ENCODE assay signal across 31 mouse cellular contexts in genomic region chr4:111085330-111085729, GRCm38 (mm10).
"Had no signal": no experiment of that assay in that cellular context is flagged by ENCODE, and none has a peak within 500 bp of the region (broad histone marks: within the 10 kb centered on the region; RNA-seq: fewer than 3 reads in every experiment).

No protein-coding gene starts in this region.

- H3K9ac ChIP-seq: heart, embryonic 12.5 days; heart, embryonic 13.5 days; heart, embryonic 15.5 days; hindbrain, embryonic 12.5 days; hindbrain, embryonic 13.5 days; hindbrain, embryonic 14.5 days; hindbrain, embryonic 15.5 days; intestine, embryonic 15.5 days; kidney, embryonic 15.5 days had no signal

- DNase-seq: heart, postnatal 10 days; heart, postnatal 14 days; heart, postnatal 36 days; heart, postnatal 4 days; kidney, adult 11 months; kidney, adult 18-20 months; kidney, adult 2 months; kidney, adult 9 months; kidney, postnatal 10 days; kidney, postnatal 14 days; kidney, postnatal 25 days; kidney, postnatal 36 days; kidney, postnatal 4 days; layer of hippocampus, adult 9-11 months; layer of hippocampus, postnatal 36 days had no signal

- H3K27me3 ChIP-seq: heart, embryonic 12.5 days; heart, embryonic 13.5 days; heart, embryonic 15.5 days; hindbrain, embryonic 12.5 days; hindbrain, embryonic 13.5 days; hindbrain, embryonic 15.5 days; intestine, embryonic 15.5 days; kidney, embryonic 15.5 days had no signal

- H3K4me2 ChIP-seq: heart, embryonic 11.5 days; heart, embryonic 12.5 days; heart, embryonic 13.5 days; heart, embryonic 15.5 days; hindbrain, embryonic 12.5 days; hindbrain, embryonic 13.5 days; hindbrain, embryonic 14.5 days; hindbrain, embryonic 15.5 days; intestine, embryonic 15.5 days; kidney, embryonic 15.5 days had no signal

- H3K36me3 ChIP-seq: heart, embryonic 10.5 days; heart, embryonic 12.5 days; heart, embryonic 13.5 days; heart, embryonic 15.5 days; hindbrain, embryonic 10.5 days; hindbrain, embryonic 12.5 days; hindbrain, embryonic 13.5 days; hindbrain, embryonic 15.5 days; intestine, embryonic 15.5 days; kidney, embryonic 15.5 days had no signal

- H3K27ac ChIP-seq: heart, embryonic 10.5 days; heart, embryonic 13.5 days; heart, embryonic 15.5 days; hindbrain, embryonic 10.5 days; hindbrain, embryonic 12.5 days; hindbrain, embryonic 13.5 days; hindbrain, embryonic 14.5 days; hindbrain, embryonic 15.5 days; hindbrain, postnatal 0 days; intestine, embryonic 15.5 days; kidney, embryonic 15.5 days; kidney, postnatal 0 days; layer of hippocampus, adult 2 months; left cerebral cortex, adult 2 months had no signal

- H3K4me3 ChIP-seq: heart, embryonic 10.5 days; heart, embryonic 12.5 days; heart, embryonic 13.5 days; heart, embryonic 15.5 days; hindbrain, embryonic 10.5 days; hindbrain, embryonic 12.5 days; hindbrain, embryonic 13.5 days; hindbrain, embryonic 15.5 days; intestine, embryonic 15.5 days; kidney, embryonic 15.5 days; layer of hippocampus, adult 2 months; left cerebral cortex, adult 2 months had no signal

- H3K4me1 ChIP-seq: heart, embryonic 10.5 days; heart, embryonic 12.5 days; heart, embryonic 13.5 days; heart, embryonic 15.5 days; hindbrain, embryonic 10.5 days; hindbrain, embryonic 12.5 days; hindbrain, embryonic 13.5 days; hindbrain, embryonic 15.5 days; intestine, embryonic 15.5 days; kidney, embryonic 15.5 days had no signal

- H3K9me3 ChIP-seq: heart, embryonic 10.5 days; heart, embryonic 12.5 days; heart, embryonic 13.5 days; heart, embryonic 15.5 days; hindbrain, embryonic 10.5 days; hindbrain, embryonic 12.5 days; hindbrain, embryonic 13.5 days; hindbrain, embryonic 15.5 days; intestine, embryonic 15.5 days; kidney, embryonic 15.5 days had no signal
